Mouse (Mus musculus) cerebellum, postnatal 25 days (tissue): ENCODE measurements at regions not wholly inside any gene's neighbourhood (a gene's known extent, or its start where the extent isn't known, plus 50 kb on each side); places are given as distances from the start of the nearest gene placed in this dataset.

Source experiments
- DNase-seq, 2 experiments: peaks; one replicate each; pipeline ENCODE4 v3.0.0; 2021; ENCODE audit warnings: mixed read lengths in 2 of 2

- peak; percentile 46 to 53 for DNase-seq
Observed at GRCm38 (mm10) chr17:88343091-88343783, 97.3 kb upstream of the Foxn2 start.

GRCm38 (mm10) chr17:88345433-88345832 is 95.1 kb upstream of the Foxn2 start:
- no peak for DNase-seq

GRCm38 (mm10) chr17:88346896-88347295 is 93.6 kb upstream of the Foxn2 start:
- no peak for DNase-seq

GRCm38 (mm10) chr17:88349825-88350460 is 90.6 kb upstream of the Foxn2 start:
- no peak for DNase-seq

- peak; percentile 57 to 68 for DNase-seq
Observed at GRCm38 (mm10) chr17:88350986-88351385, 89.5 kb upstream of the Foxn2 start.

- DNase-seq = no peak
Observed at GRCm38 (mm10) chr17:88352960-88353359, 87.6 kb upstream of the Foxn2 start.

GRCm38 (mm10) chr17:88361161-88361560 is 79.3 kb upstream of the Foxn2 start:
- DNase-seq = peak; percentile 28 to 59

- DNase-seq = no peak
Observed at GRCm38 (mm10) chr17:88362404-88362803, 78.1 kb upstream of the Foxn2 start.

GRCm38 (mm10) chr17:88367876-88368275 is 72.6 kb upstream of the Foxn2 start:
- DNase-seq = no peak

- peak in 1 of 2 experiments; percentile 10 for DNase-seq
Observed at GRCm38 (mm10) chr17:88369971-88370370, 70.5 kb upstream of the Foxn2 start.

- DNase-seq = peak; percentile 58 to 66
Observed at GRCm38 (mm10) chr17:88370676-88371075, 69.8 kb upstream of the Foxn2 start.

GRCm38 (mm10) chr17:88378505-88378904 is 62.0 kb upstream of the Foxn2 start:
- peak in 1 of 2 experiments; percentile 45 for DNase-seq

GRCm38 (mm10) chr17:88379389-88379788 is 61.1 kb upstream of the Foxn2 start:
- DNase-seq = peak in 1 of 2 experiments; percentile 0

- DNase-seq = peak; percentile 26 to 60
Observed at GRCm38 (mm10) chr17:88381106-88381505, 59.4 kb upstream of the Foxn2 start.

GRCm38 (mm10) chr17:88383447-88383846 is 57.1 kb upstream of the Foxn2 start:
- DNase-seq = no peak

GRCm38 (mm10) chr17:88388441-88388951 is 52.0 kb upstream of the Foxn2 start:
- DNase-seq = peak; percentile 91 to 92

- DNase-seq = peak; percentile 24 to 27
Observed at GRCm38 (mm10) chr17:88389668-88390461, 50.6 kb upstream of the Foxn2 start.
